Mouse (Mus musculus) left cerebral cortex, postnatal 25 days (tissue): Measurements from ENCODE around the gene Lclat1. TPM values are rescaled to one million over a fixed set of nuclear protein-coding genes. Genes with fewer than 3 reads are reported as not detected.
A peak's percentile ranks its signal among the peaks of the same experiment; 100 is the strongest.

Experiments
- DNase-seq, 2 experiments: peaks; one replicate each; pipeline ENCODE4 v3.0.0; 2022; ENCODE audit warnings: low spot score in 2 of 2, mixed read lengths in 1 of 2
- intact Hi-C: fragments of 180-260 bp; cut with DNase I; formaldehyde crosslinking; loops from one replicate; pipeline ENCODE4 v1.15.1; 2025
- total RNA-seq, 2 experiments: library from RNA; stranded (reverse); gene quantifications; 2 replicates each; pipeline ENCODE4 v1.2.3; 2021

The Lclat1 gene
- total RNA-seq, 2 experiments from 2014 or later: 37.7 to 38.5 TPM

DNA sequence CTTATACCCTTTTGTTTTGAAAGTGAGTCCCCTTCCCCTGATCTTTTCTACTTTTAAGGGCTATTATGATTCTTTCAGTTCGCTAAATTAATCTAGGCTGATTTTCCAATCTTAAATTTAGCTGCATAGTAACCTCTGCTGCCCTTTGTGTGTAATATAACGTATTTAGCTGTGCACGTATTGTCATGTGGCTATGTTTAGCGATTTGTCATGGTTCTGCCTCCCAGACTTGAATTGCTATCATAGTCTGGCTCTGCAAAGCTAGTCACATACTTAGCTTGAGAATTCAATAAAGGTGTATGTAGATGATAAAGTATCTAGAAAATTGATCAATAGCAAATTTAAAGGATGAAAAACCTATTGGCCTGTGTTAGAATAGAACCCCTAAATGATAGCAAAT, 69.3 kb downstream of the Lclat1 start:
- intact Hi-C loops: loop anchor here (10.0 kb wide), 1 partner anchor 282 kb away; no protein-coding TSS in a partner anchor
- no peak for DNase-seq

GRCm38 (mm10) chr17:73186929-73187328, 79.1 kb downstream of the Lclat1 start:
- DNase-seq: no peak
- intact Hi-C loops: no loop called here

DNA sequence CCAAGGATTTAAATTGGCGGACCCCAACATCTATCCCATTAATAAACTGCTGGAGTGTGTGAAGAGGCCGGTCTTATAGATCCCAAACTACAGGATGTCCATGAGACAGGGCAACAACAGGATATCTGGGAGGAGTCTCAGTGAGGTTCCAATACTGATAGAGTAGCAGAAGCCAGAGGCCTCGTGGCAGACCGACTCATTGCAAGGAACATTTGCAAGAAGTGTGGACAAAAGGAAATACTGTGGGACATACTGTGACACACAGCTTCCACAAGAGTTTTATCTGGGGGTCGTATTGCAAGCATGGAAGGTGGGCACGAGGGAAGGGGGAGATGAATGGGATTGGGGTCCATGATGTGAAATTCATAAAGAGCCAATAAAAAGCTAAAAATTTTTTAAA, 86.4 kb downstream of the Lclat1 start:
- DNase-seq: no peak
- intact Hi-C loops: no loop called here

DNA sequence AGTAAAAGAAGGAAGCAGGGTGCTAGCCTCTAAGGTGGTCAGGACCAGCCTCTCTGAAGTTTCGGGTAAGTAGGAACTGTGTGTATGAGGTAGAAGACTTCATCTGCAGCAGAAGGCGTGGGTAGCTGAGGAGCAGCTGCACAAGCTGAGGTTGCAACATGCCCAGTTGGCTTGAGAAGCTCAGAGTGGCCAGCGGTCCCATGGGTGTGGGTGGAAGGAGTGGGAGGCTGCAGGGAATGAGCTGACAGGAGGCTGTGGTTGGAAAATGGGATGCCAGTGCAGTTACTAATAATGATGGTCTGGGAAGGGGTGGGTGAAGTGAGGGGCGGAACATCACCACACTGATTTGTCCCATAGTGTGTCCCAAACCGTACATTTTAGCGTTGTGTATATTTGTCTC, 86.8 kb downstream of the Lclat1 start:
- DNase-seq: peak in 1 of 2 experiments; percentile 58
- intact Hi-C loops: no loop called here

GRCm38 (mm10) chr17:73195074-73195723, 87.4 kb downstream of the Lclat1 start:
- intact Hi-C loops: no loop called here
- no peak for DNase-seq

- DNase-seq: no peak
- intact Hi-C loops: no loop called here
Observed at GRCm38 (mm10) chr17:73196139-73196538, 88.4 kb downstream of the Lclat1 start.

DNA sequence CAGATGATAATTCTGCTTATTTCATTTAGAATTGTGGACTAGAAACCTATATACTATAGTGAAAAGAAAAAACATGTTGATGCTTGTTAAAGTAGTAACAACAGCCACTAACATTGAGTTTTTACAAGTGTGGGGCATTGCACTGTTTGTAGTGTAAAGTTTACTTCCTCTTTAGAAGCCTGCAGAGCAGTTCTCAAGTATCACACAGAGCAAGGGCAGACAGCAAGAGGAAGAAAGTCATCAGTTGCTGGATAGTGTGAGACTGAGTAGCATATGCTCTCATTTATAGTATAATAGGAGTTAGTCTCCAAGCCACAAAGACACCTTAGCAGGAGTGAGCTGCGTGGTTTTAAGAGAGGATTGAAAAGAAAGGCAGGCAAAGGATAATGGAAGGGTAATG, 89.9 kb downstream of the Lclat1 start:
- DNase-seq: no peak
- intact Hi-C loops: no loop called here

GRCm38 (mm10) chr17:73199387-73199786, 91.6 kb downstream of the Lclat1 start:
- intact Hi-C loops: no loop called here
- DNase-seq: no peak

DNA sequence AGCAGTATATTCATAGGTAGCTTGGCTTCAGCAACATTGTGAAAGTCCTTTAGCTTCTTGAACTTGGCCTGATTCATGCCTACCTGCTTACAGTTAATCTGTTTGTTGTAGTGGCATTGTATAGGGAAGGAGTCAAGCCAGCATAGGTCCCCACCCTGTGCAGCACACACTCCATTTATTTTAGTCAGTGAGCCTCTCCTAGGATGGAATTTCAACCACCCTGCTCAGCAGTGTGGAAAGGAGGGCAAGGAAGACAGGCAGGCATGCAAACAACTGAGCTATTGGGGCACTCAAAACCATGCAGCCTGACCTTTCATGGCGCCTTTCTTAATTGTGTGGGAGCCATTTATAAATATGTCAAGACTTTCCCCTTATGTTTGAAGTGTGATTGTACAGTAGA, 92.6 kb downstream of the Lclat1 start:
- intact Hi-C loops: loop anchor here (5.0 kb wide), 1 partner anchor 77 kb away; no protein-coding TSS in a partner anchor
- no peak for DNase-seq

- intact Hi-C loops: loop anchor here (5.0 kb wide), 1 partner anchor 74 kb away; no protein-coding TSS in a partner anchor
- DNase-seq: no peak
Observed at GRCm38 (mm10) chr17:73203642-73204332, 96.0 kb downstream of the Lclat1 start.

DNA sequence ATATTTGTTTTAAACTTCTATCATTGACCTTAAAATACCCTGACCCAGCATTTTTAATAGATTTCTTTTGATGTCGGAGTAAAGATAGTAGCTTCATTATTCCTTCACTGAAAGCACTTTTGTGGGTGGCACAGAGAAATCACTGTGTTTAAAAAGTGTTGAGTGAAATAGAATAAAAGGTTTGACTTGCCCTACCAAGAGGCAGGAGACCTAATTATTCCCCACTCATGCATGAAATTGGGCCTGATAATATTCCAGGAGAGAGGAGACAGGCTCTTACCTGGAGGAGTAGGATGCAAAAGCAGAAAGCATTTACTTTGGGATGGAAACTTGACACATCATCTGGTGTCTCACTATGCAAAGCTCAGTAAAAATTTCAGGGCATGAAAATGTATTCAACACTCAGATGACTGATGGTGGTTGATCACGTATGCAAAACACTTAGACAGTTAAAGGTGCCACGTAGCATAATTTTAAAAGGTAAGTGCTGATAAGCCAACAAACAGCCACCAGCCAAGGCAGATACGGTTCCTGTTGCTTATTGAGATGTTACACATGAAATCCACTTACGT, 103.3 kb downstream of the Lclat1 start:
- no peak for DNase-seq
- intact Hi-C loops: no loop called here

GRCm38 (mm10) chr17:73212754-73213153, 105.0 kb downstream of the Lclat1 start:
- intact Hi-C loops: no loop called here
- DNase-seq: no peak

DNA sequence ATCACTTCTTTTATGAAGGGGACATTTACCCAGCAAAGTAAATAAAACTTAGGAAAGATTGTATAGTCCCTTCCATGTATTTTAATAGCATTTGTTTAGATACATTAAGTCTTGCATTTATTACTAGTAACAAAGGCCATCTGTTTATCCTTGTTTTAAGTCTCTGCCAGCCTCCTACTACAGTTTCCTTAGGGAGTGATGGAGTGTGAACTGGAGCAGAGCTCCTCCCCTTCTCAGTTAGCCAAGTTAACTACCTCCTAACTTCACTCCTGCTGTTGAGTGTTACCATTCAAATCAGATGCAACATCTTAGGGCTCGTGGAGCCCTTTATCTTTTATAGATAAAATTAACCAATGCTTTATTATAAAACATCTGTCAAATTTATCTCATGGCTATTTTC, 105.4 kb downstream of the Lclat1 start:
- no peak for DNase-seq
- intact Hi-C loops: no loop called here

- DNase-seq: no peak
- intact Hi-C loops: no loop called here
Observed at GRCm38 (mm10) chr17:73213677-73214076, 105.9 kb downstream of the Lclat1 start.

GRCm38 (mm10) chr17:73217274-73217673, 109.5 kb downstream of the Lclat1 start:
- intact Hi-C loops: no loop called here
- DNase-seq: no peak

DNA sequence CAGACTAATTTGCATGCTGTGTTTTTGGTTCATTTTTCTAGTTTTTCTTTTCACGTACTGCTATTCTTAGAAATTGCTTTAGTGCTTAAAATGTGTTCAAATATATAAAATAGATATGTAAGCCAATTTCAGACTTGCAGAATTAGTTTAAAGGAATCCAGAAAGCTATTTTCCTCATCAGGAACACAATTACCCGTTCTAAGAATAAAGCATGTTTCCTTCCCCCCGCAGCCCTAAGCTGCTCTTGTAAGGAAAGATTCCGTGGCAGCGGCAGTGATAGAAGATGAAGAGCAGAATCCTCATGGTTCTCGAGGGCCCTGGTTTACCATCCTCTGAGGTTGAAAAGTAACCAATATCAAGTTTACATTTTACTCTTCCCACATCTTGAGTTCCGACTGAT, 113.0 kb downstream of the Lclat1 start:
- DNase-seq: peak in 1 of 2 experiments; percentile 50
- intact Hi-C loops: no loop called here

DNA sequence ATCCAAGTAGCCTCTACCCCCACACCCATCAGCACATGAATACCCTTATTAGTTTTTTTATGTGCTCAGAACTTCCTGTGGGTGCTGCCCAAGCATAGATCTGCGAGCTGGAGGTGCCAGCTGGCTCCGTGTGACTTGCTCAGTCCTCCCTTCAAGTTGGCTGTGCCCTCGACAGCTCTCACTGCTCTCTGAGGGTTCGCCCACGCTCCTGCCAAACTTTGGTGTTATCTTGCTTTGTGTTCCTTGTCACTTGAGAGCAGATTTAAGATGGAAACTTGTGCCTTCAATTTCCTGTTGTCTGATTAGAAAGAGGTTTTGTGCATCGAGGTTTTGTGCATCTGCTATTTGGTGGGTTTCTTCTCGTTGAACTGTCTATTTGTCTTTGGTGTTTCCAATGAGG, 114.3 kb downstream of the Lclat1 start:
- peak in 1 of 2 experiments; percentile 33 for DNase-seq
- intact Hi-C loops: no loop called here

- intact Hi-C loops: no loop called here
- no peak for DNase-seq
Observed at GRCm38 (mm10) chr17:73225442-73225841, 117.7 kb downstream of the Lclat1 start.

GRCm38 (mm10) chr17:73225996-73226395, 118.2 kb downstream of the Lclat1 start:
- intact Hi-C loops: no loop called here

GRCm38 (mm10) chr17:73226595-73226994, 118.8 kb downstream of the Lclat1 start:
- intact Hi-C loops: no loop called here
- DNase-seq: no peak

More at GRCm38 (mm10) chr17:73225996-73226395, 118.2 kb downstream of the Lclat1 start:
- no peak for DNase-seq

DNA sequence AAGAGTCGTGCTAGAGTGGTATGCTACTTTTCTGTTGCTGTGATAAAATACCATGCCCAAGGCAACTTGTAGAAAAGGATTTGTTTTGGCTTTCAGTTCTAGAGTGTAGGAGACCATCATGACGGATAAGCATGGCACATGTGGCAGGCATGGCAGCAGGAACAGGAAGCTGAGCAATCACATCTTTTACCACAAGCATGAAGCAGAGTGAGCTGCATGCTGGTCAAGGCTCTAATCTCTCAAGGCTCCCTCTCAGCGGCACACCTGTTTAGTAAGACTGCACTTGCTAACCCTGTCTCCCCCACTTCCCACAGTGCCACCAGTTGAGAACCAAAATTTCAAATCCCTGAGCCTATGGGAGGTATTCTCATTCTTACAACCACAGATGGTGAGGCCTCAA, 119.6 kb downstream of the Lclat1 start:
- intact Hi-C loops: no loop called here
- no peak for DNase-seq
